Mouse (Mus musculus): Measurements from ENCODE around the gene Hps1. TPM values are rescaled to one million over a fixed set of nuclear protein-coding genes. Genes with fewer than 3 reads are reported as not detected.

The Hps1 gene
- polyA plus RNA-seq, 1 experiment from 2014 or later = 17.2 TPM

DNA sequence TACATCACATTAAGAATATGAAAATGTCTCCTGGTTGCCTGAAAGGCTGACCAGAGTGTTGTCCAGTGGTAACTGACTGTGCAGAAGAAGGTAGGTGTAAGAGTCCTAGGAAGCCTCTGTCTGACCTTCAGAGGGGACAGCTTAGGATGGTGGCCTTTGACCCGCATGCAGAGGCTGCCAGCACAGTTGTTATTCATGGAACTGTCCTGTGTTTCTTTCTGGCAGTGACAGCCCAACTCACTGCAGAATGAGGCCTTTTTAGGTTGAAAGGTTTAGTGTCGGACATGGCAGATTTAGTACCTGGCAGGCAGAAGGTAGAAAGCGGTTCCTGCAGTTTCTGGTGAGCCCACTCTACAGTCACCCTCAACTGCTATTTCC lies 53.8 kb downstream of the Hps1 start:
- Histone ChIP-seq H3K27me3 (ENCODE audit: low read depth, poor library complexity, severe bottlenecking) (0 out of 2 replicates have a peak, but pooled peaks cover 6% of the 10 kb centered on the region), H3K4me1 (peaks cover 55% of the 10 kb centered on the region), H3K4me3 (no peak overlapping the region), H3K27ac (0 out of 2 replicates have a peak overlapping the region, but pooled peaks have one; percentile 30), H3K9me3 (replicated peaks) (no peaks in the 10 kb centered on the region), H3K36me3 (no peaks in the 10 kb centered on the region)
- WGBS = 33% methylated on average over 3 of the region's 3 CpGs
- no peak for DNase-seq (ENCODE audit: low spot score)

DNA sequence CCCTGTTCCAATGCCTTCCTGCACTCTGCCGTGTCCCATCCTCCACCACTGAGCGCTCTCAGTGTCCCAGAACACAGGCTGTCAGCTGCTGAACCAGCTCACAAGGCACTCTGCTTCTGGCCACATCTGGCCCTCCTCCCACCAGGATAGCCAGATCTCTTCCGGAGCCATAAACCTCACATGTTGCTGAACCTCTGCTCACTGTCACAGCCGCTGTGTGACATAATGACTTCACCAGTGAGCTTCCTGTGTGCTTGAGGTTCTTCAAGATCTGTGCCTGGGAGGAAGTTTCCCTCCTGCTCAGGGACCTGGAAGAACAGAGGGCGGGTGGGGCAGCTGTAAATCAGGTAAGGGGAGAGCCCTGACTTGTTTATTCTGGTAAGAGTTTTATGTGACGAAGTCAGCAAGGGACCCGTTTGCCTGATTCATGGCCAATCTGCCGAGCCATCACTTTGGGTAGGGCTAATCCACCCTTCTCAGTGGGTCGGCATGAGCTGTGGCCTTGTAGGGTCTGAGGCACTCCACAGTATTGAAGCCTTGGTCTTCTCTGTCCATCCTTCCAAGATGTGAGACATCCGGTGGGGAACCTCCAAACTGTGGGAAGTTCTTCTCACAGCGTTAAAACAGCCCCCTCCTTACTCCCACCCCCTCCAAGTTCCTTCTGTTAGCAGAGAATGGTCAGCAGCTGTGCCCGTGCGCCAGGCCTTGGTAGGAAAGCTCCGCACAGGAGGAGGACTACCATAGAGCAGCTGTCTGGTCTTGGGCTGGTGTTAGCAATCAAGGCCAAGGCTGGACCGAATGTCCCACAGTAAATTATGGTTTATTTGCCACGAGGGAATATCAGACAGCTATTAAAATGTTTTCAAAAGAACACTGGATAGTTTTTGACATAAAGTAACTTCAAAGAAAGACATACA lies 54.5 kb downstream of the Hps1 start:
- peaks cover 57% of the 10 kb centered on the region for H3K4me1 ChIP-seq
- H3K27ac ChIP-seq = peak overlapping the region; percentile 66
- H3K9me3 ChIP-seq (replicated peaks) = no peaks in the 10 kb centered on the region
- no peaks in the 10 kb centered on the region for H3K36me3 ChIP-seq
- H3K4me3 ChIP-seq = 0 out of 2 replicates have a peak overlapping the region, but pooled peaks have one; percentile 9
- peaks cover 6% of the 10 kb centered on the region; the same call in 1 of the 2 replicates for H3K27me3 ChIP-seq (ENCODE audit: low read depth, poor library complexity, severe bottlenecking)
- DNase-seq (ENCODE audit: low spot score) = peak; percentile 69
- WGBS = 27% methylated on average over 16 of the region's 16 CpGs

DNA sequence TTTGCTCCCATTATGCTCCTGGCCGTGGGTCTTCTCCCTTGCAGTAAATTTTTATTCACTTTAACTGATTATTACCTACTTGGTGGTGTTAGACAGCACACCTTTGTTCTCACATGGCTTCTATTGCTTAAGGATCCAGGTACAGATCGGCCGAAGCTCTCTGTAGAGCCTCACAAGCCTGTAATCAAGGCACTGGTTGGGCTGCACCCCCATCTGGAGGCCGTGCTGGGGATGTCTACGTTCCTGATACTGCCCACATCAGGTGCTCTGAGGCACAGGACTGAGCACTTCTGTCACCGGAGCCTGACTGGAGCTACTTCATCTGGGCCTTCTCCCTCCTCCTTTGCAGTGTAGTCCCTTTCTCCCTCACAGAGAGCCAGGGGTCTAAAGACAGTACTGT lies 56.5 kb downstream of the Hps1 start:
- Histone ChIP-seq H3K4me3 (no peak overlapping the region), H3K36me3 (no peaks in the 10 kb centered on the region), H3K4me1 (peaks cover 71% of the 10 kb centered on the region), H3K27me3 (ENCODE audit: low read depth, poor library complexity, severe bottlenecking) (peaks cover 6% of the 10 kb centered on the region; the same call in 1 of the 2 replicates), H3K9me3 (replicated peaks) (no peaks in the 10 kb centered on the region), H3K27ac (peak overlapping the region; percentile 47)
- WGBS = 76% methylated on average over 6 of the region's 6 CpGs
- no peak for DNase-seq (ENCODE audit: low spot score)

DNA sequence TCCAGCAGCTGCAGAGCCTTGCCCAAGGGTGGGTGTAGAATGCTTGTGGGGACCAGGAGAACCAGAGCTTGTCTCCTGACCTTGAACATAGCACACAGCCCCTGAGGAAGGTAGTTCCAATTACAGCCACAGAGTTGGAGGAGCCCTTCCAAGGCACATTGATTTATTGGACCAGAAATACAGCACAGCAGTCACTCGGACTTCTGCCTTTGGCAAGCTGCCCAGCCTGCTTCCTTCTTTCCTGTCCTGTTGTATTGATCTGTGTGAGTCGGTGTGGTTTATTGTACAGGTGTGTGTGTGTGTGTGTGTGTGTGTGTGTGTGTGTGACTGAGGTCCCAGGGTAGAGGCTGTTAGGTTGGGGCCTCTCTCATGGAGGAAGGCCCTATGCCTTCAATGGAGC lies 57.3 kb downstream of the Hps1 start:
- Histone ChIP-seq H3K4me1 (peaks cover 74% of the 10 kb centered on the region), H3K4me3 (no peak overlapping the region), H3K27me3 (ENCODE audit: low read depth, poor library complexity, severe bottlenecking) (peaks cover 6% of the 10 kb centered on the region; the same call in 1 of the 2 replicates), H3K9me3 (replicated peaks) (no peaks in the 10 kb centered on the region), H3K27ac (no peak overlapping the region), H3K36me3 (no peaks in the 10 kb centered on the region)
- WGBS = 21% methylated on average over 2 of the region's 2 CpGs
- peak; percentile 47 for DNase-seq (ENCODE audit: low spot score)

DNA sequence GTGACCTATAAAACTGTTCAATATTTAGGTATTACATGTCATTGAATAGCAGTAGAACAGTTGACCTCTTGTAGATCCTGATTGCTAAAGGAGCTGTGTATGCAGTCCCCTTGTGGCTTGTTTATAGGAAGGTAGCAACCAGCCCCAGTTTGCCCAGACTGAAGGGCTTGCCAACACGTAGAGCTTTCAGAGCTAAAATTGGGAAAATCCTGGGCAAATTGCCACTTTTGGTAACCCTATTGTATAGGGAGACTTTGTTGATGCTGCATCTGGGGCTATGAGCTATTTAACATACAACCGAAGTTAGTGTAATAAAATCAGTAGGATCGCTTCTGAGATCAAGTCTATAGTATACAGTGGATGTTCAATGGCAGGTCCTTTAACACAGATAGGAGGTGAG lies 61.7 kb downstream of the Hps1 start:
- WGBS = 90% methylated on average over 3 of the region's 3 CpGs
- no peaks in the 10 kb centered on the region for H3K9me3 ChIP-seq (replicated peaks)
- no peak overlapping the region for H3K27ac ChIP-seq
- peaks cover 42% of the 10 kb centered on the region for H3K4me1 ChIP-seq
- no peak overlapping the region for H3K4me3 ChIP-seq
- no peak for DNase-seq (ENCODE audit: low spot score)
- no peaks in the 10 kb centered on the region for H3K36me3 ChIP-seq
- no peaks in the 10 kb centered on the region; the same call in 1 of the 2 replicates for H3K27me3 ChIP-seq (ENCODE audit: low read depth, poor library complexity, severe bottlenecking)

DNA sequence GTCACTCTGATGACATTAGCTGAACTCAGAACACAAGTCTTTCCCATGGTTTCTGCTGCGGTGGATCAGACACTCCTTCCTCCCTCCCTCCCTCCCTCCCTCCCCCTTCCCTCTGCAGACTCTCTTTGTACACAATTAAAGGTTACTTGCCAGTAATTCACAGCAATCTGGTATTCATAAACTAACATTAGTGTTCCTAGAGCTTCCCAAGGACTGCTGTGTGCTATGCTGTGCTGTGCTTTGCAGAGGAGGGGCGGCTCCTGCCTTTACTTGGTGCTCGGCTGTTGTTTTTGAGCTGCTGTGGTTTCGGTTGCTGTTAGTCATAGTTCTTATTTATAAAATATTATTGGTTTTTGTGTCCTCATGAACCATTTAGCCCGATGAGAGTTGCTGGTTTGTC lies 62.1 kb downstream of the Hps1 start:
- DNase-seq (ENCODE audit: low spot score) = no peak
- Histone ChIP-seq H3K36me3 (no peaks in the 10 kb centered on the region), H3K27ac (0 out of 2 replicates have a peak overlapping the region, but pooled peaks have one; percentile 5), H3K27me3 (ENCODE audit: low read depth, poor library complexity, severe bottlenecking) (no peaks in the 10 kb centered on the region; the same call in 1 of the 2 replicates), H3K4me3 (no peak overlapping the region), H3K9me3 (replicated peaks) (no peaks in the 10 kb centered on the region), H3K4me1 (peaks cover 38% of the 10 kb centered on the region)
- WGBS = 65% methylated on average over 5 of the region's 5 CpGs

DNA sequence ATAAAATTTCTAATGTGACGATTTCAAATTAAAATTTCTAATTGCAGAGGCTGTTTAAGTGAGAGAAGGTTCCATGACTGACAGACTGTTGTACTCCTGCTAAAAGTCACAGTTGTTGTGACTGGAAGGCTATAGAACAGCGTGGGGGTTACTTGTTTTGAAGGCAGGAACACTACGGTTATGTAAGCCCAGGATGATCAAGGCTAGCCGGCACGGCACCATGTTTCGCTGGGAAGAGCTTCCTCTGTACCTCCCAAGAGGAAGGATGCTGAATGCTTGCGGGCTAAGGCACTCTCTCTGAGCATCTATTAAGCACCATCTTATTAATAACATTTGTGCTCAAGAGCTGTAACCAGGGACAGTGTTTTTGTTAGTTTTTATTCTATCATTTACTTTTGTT lies 63.3 kb downstream of the Hps1 start:
- no peaks in the 10 kb centered on the region for H3K36me3 ChIP-seq
- peaks cover 30% of the 10 kb centered on the region for H3K4me1 ChIP-seq
- 62% methylated on average over 7 of the region's 7 CpGs for WGBS
- H3K27me3 ChIP-seq (ENCODE audit: low read depth, poor library complexity, severe bottlenecking) = no peaks in the 10 kb centered on the region; the same call in 1 of the 2 replicates
- H3K9me3 ChIP-seq (replicated peaks) = no peaks in the 10 kb centered on the region
- no peak overlapping the region for H3K4me3 ChIP-seq
- DNase-seq (ENCODE audit: low spot score) = no peak
- no peak overlapping the region for H3K27ac ChIP-seq

DNA sequence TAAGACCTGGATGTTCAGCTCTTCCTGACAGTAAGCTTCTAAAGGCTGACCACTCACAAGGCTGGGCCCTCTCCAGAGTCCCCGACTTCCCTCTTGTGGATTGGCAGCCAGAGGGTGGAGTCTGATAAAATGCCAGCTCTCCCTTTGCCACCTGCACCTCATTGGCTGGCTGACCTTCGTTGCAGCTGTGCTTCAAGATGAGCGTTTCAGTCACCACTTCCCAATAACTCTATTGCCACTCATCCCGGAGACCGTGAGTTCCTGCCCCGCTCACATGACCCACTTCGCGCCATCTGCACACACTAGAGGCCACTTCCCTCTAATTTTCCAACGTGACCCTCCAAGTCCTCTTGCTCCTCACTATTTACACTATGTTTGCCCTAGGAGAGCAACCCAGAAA lies 66.0 kb downstream of the Hps1 start:
- 84% methylated on average over 9 of the region's 9 CpGs for WGBS

More for the DNA sequence above, 66.0 kb downstream of the Hps1 start:
- no peaks in the 10 kb centered on the region for H3K9me3 ChIP-seq (replicated peaks)
- no peak overlapping the region for H3K4me3 ChIP-seq
- H3K27ac ChIP-seq = no peak overlapping the region
- no peaks in the 10 kb centered on the region for H3K36me3 ChIP-seq
- no peaks in the 10 kb centered on the region for H3K27me3 ChIP-seq (ENCODE audit: low read depth, poor library complexity, severe bottlenecking)
- no peak for DNase-seq (ENCODE audit: low spot score)
- peaks cover 13% of the 10 kb centered on the region for H3K4me1 ChIP-seq

Other genes with a start within 250 kb of the Hps1 start
- 0.11 and 0.19 TPM in 2 replicates for gene Loxl4, start 167.2 kb downstream of the Hps1 start, polyA plus RNA-seq (2016; fragmentation: Nextera tagmentation; extraction: Ambion mirVana)
- gene Pyroxd2, start 27.2 kb downstream of the Hps1 start, polyA plus RNA-seq (2016; fragmentation: Nextera tagmentation; extraction: Ambion mirVana) = 0.30 and 0.74 TPM in 2 replicates

Data from limb, embryonic 10.5 days (tissue).